Mouse (Mus musculus) embryo, embryonic 11 days (tissue): ENCODE results near the gene Chmp6.
A peak's percentile ranks its signal among the peaks of the same experiment; 100 is the strongest.

ENCODE experiments used
- DNase-seq: peaks from one replicate; pipeline ENCODE4 v3.0.0-alpha.2; 2015

The Chmp6 gene

GRCm38 (mm10) chr11:119939073-119939710 lies 26.0 kb downstream of the Chmp6 start:
- no peak for DNase-seq

DNA sequence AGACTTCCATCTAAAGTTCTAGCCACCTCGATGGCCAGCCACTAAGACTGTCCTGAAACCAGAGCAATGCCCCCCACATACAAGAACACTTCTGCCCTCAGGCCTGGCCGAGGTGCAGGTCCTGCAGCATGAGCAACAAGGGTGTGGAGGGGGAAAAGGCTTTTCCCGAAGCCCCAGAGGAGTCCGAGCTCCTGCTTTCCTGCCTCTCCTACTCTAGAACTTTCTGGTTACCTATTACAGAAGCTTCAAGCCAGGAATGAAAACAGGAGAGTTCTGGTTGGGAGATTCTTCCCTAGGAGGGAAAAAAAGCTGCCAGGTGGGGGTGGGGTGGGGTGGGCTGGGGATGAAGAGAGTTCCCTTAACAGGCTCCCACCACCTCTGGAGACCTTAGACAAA lies 26.5 kb downstream of the Chmp6 start:
- no peak for DNase-seq

- no peak for DNase-seq
Observed at GRCm38 (mm10) chr11:119940142-119940541, 26.9 kb downstream of the Chmp6 start.

DNA sequence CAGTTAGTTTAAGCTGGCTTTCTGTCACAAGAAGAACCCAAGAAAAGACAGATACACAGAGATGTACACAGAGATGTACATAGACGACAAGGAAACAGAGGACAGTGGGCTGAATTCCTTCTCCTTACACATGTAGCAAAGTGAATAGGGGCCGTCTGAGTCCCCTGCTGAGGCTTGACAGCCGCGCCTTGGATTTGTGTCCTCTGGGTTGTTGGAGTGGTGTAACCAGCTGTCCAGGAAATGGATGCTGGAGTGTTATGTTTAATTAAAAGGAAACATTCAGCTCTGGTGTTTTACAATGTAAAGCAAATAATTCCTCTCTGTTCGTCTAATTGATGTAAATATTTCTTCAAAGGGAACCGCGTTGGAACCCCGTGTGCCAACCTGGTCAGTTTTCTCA lies 28.6 kb downstream of the Chmp6 start:
- DNase-seq = no peak

DNA sequence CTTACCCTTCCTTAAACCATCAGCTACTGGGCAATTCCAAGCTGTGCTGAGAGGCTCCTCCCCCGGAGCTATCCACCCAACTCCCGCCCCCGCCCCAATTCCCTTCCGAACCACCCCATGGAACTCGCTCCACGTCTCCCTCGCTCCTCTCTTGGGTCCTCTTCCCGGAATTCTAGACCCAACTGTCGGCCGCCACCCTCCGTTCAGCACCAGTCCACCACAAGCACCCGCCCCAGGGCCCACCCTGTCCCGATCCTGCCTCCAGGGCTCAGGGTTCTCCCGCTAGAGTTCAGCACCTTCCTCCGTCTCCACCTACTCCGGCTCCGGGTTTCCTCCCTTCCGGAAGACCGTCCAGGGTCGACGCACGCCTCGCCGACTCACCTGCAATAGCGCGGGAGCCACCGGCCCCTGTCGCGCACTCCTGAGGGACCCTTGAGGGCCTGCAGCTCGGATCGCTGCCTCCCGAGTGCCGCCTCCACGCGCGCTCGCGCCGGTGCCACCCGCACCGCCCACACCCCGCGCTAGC lies 29.0 kb downstream of the Chmp6 start:
- DNase-seq = no peak

DNA sequence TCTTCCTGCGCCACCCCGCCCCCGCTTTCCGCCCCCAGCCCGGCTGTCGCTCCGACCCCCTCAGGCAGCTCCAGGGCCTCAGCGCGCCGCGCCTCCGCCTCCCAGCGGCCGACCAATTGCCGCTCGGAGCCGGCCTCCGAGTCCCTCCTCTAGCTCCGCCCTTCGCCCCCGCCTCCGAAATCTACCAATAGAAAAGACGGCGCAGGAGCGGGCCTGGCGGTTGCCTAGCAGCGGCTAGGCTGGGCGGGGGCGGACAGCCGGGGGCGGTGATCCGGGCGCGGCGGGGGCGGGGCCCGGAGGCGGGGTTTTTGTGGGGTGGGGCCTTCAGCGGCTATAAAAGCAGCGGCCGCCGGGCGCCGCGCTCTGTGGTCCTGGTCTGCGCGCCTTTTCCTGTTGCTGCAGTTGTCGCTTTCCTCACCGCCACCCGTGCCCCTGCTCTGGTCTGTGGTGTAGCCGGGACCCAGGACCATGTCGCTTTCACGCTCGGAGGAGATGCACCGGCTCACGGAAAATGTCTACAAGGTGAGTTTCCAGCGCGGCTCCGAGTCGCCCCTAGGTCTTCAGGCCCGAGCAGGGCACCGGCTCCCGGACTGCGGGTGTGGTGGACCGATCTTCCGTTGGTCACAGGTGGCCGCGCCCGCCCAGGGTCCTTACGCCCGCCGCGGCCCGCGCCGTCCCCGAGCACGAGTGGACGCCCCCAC lies 29.6 kb downstream of the Chmp6 start, which contains the start of gene Baiap2:
Baiap2 (plus strand) TSS at position 37 of the 701 bp plus-strand sequence.
- peak; percentile 99 for DNase-seq

DNA sequence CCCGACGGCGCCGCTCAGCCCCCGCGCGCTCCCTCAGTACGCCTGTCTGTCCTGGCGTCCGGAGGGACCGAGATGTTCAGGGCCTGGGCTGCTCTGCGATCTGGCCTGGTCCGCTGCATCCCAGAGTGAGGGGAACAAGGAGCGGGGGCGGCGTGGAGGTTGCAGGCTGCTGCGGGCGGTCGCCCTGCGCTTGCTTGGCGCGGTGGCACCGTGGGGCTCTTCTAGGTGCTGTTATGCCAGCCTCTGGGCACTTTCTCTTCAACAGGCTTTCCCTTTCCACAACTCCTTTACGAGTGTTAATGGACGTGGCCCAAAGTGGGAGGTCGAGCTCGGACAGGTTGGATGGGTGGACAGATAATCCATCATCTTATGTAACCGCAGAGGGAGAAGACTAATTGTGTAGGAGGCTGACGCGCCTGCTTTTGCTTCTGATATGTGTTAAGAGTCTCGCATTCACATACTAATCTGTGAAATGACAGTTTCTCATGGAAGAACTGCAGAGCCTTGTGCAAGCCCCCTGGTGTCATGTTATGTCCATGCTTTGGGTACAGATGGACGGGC lies 30.3 kb downstream of the Chmp6 start:
- no peak for DNase-seq

DNA sequence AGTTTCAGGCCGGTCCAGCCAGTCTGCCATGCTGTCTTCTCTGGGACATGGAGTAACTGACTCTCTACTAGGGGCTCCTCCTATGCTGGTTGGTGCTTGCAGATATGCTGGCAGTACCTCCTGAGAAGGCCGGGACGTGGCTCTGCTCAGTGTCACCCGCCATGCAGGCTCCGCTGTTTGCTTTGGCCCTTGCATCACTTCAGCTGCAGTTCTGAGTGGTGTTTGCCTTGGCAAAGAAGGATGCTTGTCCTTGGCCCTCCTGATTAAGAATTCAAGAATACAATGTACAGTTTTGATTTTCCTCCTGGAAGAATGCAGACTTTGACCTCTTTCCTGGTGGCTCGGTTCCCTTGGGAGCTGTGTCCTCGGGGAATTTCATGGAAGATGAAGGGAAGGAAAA lies 32.1 kb downstream of the Chmp6 start:
- DNase-seq = no peak

DNA sequence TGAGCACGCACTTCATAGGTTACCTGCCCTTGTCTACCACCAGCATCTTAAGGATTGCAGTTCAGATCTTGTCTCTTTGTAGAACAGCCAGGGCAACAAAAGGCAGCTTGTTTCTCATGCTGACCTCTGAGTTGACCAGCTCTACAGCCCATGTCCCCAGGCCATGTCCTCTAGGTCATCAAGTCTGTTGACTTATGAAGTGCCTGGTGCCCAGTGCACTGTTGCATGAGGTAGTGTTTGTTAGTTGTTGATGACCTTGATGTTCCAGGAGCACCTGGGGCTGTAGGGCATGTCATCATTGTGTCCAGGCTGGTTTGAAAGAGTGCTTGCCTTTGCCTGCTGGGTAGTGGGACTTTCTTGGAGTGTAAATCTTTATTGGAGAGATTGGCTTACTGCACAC lies 34.2 kb downstream of the Chmp6 start:
- DNase-seq = no peak

DNA sequence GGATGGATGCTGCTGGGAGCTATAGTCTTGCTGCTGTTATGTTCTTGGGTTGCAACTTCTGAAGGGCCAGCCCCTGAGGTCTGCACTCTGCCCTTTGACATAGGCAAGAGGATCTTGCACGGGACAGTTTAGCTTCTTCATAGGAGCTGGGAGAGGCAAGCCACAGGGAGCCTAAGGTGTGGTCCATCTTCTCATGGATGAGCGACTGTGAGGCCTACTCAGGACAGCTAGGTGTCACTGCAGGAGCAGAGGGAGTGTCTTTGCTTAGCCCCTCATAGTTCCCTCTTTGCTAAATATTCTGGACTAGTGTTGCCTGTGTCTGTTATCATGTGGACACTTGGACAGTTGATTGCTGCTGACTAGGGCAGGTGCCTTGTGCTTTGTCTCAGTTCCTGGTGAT lies 34.7 kb downstream of the Chmp6 start:
- DNase-seq = no peak

- DNase-seq = no peak
Observed at GRCm38 (mm10) chr11:119948305-119948704, 35.1 kb downstream of the Chmp6 start.

GRCm38 (mm10) chr11:119948803-119949202 lies 35.6 kb downstream of the Chmp6 start:
- no peak for DNase-seq

- DNase-seq = no peak
Observed at GRCm38 (mm10) chr11:119950535-119950934, 37.3 kb downstream of the Chmp6 start.

DNA sequence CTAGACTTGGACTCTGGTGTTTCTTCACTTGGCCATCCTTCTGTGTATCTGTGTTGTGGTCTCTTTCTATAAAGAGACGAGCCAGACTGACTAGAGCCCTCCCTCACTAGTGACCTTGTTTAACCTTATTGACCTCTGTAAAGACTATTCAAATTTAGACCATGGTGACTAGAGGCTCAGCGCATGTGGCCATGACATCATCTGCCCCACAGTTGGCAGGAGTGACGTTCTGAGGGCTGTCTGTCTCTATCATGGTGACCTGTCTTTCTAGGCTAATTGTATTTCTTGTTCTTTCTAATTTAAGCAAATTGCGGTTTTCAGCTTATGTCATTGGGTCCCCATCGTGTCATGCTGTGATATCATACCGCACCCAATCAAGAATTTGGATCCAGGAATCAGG lies 38.1 kb downstream of the Chmp6 start:
- no peak for DNase-seq

GRCm38 (mm10) chr11:119952429-119953224 lies 39.4 kb downstream of the Chmp6 start:
- no peak for DNase-seq

DNA sequence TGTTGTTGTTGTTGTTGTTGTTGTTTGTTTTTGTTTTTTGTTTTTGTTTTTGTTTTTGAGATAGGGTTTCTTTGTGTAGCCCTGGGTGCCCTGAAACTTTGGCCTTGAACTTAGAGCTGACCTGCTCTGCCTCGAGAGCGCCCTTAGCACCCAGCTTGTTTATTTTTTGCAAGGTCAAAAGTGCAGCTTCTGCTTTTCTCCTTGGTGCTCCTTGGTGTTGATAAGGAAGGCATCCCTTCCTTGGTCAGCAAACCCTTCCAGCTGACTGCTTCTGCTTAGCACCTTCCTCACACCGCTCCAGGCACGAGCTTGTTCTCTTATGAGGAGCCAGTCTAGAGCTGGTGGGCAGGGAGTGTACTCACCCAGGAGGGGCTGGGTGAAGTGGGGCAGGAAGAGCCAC lies 41.0 kb downstream of the Chmp6 start:
- no peak for DNase-seq

GRCm38 (mm10) chr11:119954749-119955337 lies 41.6 kb downstream of the Chmp6 start:
- DNase-seq = no peak

DNA sequence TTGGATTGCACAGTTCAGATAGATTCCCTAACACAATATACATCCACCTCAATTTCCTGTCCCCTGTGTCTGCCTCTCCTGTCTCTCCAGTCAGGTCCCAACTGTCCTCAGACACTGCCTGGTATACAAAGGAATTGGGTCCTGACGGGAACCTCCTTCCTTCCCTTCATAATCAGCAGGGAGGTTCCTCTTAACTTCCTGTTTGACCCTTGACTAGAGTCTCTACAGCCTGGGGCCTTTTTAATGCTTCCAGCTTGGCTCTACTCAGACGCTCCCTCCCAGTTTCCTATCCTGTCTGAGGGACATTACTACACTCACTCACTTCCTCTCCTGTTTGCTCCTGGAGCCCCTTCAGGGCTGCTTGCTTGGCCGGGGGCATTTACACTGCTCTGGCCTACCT lies 42.2 kb downstream of the Chmp6 start:
- no peak for DNase-seq

GRCm38 (mm10) chr11:119956590-119956989 lies 43.3 kb downstream of the Chmp6 start:
- no peak for DNase-seq

DNA sequence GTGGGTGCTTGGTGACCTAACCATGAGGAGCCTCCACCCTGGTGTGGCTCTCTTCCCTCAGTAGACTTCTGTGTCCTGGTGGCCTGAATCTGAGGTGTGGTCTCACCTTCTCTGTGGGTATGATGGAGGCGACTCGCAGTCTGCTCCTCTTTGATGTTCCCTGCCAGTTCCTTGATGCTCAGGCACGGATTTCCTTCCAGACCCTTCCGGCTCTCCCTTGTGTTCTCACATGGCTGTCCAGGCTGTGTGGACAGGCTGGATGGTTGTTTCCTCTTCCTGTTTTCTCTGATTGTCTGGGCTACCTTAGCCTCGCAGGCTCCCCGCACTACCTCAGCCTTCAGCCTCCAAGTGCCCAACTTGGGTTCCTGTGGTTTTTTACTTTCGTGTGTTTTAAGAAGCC lies 45.6 kb downstream of the Chmp6 start:
- DNase-seq = no peak

GRCm38 (mm10) chr11:119959714-119960113 lies 46.5 kb downstream of the Chmp6 start:
- DNase-seq = no peak

DNA sequence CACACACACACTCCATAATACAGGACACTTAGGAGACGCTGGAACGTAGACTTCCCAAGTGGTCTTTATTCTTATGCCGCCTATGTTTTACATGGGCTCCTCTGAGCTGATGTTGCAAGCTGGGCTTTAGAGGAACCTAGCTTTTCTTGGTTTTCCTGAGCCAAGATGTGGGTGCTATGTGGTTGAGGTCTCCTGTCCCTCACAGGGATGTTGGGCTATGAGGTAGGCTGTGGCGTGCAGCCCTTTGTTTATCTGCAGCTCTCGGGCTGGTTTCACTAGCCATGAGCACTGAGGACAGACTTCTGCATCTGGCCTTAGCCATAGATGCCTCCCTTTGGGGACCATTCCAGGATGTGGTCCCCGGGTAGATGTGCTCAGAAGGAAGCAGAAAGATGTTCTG lies 47.4 kb downstream of the Chmp6 start:
- no peak for DNase-seq

- DNase-seq = no peak
Observed at GRCm38 (mm10) chr11:119961511-119961910, 48.3 kb downstream of the Chmp6 start.
